Mouse (Mus musculus) left cerebral cortex, adult 2 months (tissue): Measurements from ENCODE around the gene Supt6. TPM values are rescaled to one million over a fixed set of nuclear protein-coding genes. Genes with fewer than 3 reads are reported as not detected.
"Not testable (repeated sequence)": the region's sequence is repeated elsewhere in the genome, so short reads cannot be mapped to it uniquely, and the experiment has no call there.

Experiments used
- DNase-seq, 2 experiments: peaks; one replicate each; pipeline ENCODE4 v3.0.0; 2021 to 2022; ENCODE audit warnings: low spot score in 2 of 2, mixed read lengths in 1 of 2; ENCODE audit errors: extremely low spot score in 1 of 2
- H3K27ac ChIP-seq: fragments of 200-600 bp; 2 replicates; pipeline ENCODE4 v1.8.1; 2022
- H3K4me3 ChIP-seq: fragments of 200-600 bp; 2 replicates; pipeline ENCODE4 v1.8.1; 2022
- CTCF ChIP-seq: fragments of 200-600 bp; IDR thresholded peaks from 2 replicates; pipeline ENCODE4 v1.8.1; 2022; ENCODE audit warnings: antibody characterized with exemption, mild to moderate bottlenecking, moderate library complexity
- intact Hi-C: fragments of 180-260 bp; cut with DNase I; formaldehyde crosslinking; loops from one replicate; pipeline ENCODE4 v1.15.1; 2025
- total RNA-seq, 2 experiments: library from RNA; stranded (reverse); gene quantifications; 2 replicates each; pipeline ENCODE4 v1.2.3; 2021

Supt6 gene
- total RNA-seq, 2 experiments from 2014 or later, result 100 to 107 TPM

DNA sequence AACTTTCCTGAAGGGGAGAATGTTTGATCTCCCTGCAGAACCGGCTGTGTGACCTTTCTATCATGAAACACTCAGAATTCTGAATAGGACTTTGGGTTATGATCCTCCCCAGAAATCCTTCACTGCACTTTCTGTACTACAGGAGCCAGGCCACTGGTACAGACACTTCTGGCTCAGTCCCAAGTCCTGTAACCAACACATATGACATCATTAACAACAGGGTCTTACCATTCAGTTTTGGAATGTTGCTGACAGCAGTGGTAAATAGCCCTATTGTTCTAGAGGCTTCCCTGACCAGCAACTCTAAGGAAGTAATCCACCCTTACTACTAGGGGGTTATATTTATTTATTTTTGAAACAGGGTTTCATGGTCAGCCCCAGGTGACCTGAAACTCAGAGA is 52.7 kb downstream of the Supt6 start, which contains the start of gene Proca1:
Gene Proca1 (plus strand): TSS at position 280 of the 400 bp plus-strand sequence.
- intact Hi-C loops, result no loop called here
- no peak within 1 kb of the TSS for H3K27ac ChIP-seq
- DNase-seq, result no peak
- no peak for TF ChIP-seq CTCF
- H3K4me3 ChIP-seq, result no peak within 1 kb of the TSS

DNA sequence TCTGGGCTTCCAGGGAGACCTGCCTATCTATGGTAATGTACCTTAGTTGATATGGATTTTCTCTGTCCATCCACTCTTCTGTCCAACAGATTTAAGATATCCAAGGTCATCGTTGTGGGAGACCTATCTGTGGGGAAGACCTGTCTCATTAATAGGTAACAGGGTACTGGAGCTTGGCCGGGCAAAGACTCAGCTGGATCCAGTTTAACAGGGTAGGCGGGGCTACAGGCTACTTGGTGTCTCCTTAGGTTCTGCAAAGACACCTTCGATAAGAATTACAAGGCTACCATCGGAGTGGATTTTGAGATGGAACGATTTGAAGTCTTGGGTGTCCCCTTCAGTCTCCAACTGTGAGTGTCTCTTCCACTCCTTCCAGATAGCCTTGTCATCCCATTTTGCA is 55.7 kb downstream of the Supt6 start:
- TF ChIP-seq CTCF, result no peak
- DNase-seq, result no peak
- Histone ChIP-seq H3K4me3 (peak overlapping the region; percentile 76; the same call in 1 of the 2 replicates), H3K27ac (peak overlapping the region; percentile 94; the same call in 1 of the 2 replicates)
- intact Hi-C loops, result no loop called here

DNA sequence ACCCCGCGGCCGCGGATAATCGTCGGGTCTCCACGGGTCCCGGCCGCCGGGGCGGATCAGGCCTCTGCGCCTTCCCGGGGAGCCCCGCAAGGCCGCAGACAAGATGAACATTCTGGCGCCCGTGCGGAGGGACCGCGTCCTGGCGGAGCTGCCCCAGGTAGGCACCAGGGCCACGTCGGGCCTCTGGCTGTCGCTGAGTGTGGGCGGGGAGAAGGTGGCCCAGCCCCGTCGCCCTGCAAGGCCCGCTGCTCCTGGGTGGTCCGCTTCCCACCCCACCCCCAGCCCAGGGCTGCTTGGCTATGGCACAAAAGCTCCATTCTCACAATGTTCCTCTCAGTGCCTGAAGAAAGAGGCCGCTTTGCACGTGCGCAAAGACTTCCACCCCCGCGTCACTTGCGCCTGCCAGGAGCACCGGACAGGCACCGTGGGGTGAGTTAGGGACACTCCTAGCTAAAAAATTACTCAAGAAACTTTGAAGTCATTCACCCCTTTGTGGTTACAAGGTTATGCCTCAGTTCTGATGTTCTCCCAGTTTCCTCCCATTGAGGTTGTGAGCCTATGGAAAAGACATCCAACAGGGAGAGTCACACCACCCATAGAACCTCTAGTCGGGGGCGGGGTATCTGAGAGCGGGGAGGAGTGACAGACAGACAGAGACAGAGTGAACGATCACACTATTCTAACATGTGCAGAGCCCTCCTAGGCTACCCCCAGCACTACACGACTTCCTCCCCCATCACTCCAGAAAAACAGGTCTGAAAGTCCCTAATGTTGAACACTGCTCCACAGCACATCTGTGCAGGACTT is 56.4 kb downstream of the Supt6 start:
- DNase-seq, result peak; percentile 62 to 74
- TF ChIP-seq CTCF, result no peak
- intact Hi-C loops, result no loop called here
- Histone ChIP-seq H3K4me3 (peak overlapping the region; percentile 76), H3K27ac (peak overlapping the region; percentile 94)

DNA sequence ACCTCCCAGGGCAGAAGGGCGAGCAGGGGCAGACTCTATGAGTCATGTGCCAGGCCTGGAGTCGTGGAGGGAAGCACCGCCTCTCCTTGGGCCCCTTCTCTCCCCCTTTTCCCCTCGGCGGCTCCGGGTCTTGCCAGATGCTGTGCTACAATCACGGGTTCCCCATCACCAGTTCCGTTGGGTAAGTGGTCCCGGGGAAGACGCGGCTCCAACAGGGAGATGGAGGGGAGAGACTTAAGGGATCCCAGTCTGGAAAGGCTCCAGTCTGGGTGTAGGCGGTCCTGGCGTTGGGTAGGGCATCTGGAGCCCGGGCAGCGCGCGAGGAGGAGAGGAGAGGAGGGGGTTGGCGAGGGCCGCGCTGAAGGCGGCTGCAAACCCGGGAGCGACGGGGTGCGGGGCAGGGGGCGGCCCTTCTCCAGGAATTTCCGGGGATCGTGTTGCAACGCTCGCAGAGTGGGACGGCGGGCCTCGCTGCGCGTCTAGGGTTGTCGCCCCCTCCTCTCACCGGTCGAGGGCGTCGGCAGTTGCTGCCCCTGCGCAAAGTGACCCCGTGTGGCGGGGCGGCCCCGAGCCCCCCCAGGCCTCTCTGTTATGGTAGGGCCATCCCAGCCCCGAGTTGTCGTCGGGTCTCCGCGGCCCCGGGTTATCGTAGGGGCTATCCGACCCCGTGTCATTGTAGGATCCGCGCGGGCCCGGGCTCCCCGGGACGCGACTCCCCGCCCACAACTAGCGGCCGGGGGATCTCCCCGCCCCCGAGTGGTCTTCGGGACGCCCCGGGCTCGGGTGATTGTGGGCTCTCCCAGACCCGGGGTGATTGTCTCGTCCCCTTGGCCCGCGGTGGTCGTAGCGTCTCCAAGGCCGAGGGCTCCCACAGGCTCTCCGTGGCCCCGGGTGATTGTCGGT is 57.2 kb downstream of the Supt6 start, which contains the start of gene Rab34:
Gene Rab34 (plus strand): TSS at position 100 of the 903 bp plus-strand sequence.
- peak; percentile 59 to 76 for DNase-seq
- peak within 1 kb of the TSS; percentile 76 for H3K4me3 ChIP-seq
- H3K27ac ChIP-seq, result peak within 1 kb of the TSS; percentile 94
- intact Hi-C loops, result no loop called here
- TF ChIP-seq CTCF, result no peak

DNA sequence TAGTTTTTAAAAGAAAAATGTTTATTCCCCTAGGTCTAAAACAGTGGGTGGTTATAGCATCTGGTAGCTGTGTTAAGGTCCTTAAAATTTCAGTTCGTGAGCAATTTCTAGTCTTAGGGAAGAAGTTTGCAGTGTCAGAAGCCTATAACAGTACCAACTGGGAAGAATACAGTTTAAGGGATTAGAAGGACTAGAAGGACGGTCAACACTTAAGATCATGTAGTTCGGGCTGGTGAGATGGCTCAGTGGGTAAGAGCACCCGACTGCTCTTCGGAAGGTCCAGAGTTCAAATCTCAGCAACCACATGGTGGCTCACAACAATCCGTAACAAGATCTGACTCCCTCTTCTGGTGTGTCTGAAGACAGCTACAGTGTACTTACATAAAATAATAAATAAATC is 61.1 kb downstream of the Supt6 start:
- H3K27ac ChIP-seq, intact Hi-C loops: not testable (repeated sequence)

DNA sequence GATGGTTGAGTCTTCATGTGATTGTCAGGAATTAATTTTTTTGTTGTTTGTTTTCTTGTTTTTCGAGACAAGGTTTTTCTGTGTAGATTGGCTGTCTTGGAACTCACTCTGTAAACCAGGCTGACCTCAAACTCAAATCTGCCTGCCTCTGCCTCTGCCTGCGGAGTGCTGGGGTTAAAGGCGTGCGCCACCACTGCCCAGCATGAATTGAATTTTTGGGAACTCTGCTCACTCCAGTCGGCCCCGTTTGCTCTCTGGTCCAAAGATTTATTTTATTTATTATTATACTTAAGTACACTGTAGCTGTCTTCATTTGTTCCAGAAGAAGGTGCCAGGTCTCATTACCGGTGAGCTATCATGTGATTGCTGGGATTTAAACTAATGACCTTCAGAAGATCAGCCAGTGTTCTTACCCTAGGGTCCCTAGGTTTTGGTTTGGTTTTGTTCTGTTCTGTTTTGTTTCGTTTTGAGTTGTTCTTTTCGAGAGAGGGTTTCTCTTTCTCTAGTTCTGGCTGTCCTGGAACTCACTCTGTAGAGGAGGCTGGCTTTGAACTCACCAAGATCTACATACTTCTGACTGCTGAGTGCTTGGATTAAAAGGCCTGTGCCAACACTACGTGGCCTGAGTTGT is 61.8 kb downstream of the Supt6 start:
- intact Hi-C loops, result loop anchor here (1.0 kb wide), 1 partner anchor 202 kb away; the partner anchor contains the start of gene Phf12
- no peak for TF ChIP-seq CTCF
- Histone ChIP-seq H3K27ac (peak overlapping the region; percentile 97), H3K4me3 (peak overlapping the region; percentile 60)
- DNase-seq, result no peak

More for the DNA sequence above, 61.1 kb downstream of the Supt6 start:
- DNase-seq, H3K4me3 ChIP-seq: not testable (repeated sequence)

DNA sequence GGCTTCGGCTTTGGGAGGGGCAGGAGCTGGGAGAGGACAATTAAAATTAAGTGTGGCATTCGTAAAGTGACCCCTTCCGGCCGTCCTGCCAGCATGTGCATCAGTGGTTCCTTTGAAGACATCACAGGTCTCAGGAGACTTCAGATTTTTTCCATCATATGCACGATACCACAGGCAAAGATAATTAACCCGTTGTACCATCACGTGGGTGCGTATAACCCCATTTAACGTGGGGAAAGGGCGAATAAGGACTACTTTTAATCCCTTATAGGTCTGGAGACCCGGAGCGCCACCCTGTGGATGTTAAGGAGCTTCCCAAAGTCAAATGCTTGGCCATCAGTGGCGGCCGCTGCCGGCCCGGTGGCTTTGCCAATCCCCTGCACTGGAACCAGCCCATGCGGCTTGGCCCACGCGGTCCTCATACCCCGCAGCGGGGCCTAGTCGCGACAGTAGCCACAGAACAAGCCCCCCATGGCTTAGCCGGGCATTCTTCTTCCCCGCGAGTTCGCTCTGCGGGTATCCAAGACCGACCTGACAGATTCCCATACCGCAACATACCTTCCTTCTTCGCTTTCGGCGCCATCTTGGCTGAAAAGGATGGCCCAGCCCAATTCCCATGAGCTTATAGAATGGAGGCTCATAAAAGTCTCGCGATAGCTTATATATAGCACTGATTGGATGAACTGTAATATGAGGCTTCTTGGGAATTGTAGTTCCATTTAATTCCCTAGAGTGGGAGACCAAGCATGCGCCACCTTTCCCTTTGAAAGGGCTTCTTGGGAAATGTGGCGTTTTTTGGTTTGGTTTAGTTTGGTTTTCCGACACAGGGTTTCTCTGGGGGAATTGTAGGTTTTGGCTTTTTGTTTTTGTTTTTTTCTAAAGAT is 62.6 kb downstream of the Supt6 start, which contains the start of gene Rpl23a:
Gene Rpl23a (minus strand): TSS at position 624 of the 884 bp plus-strand sequence.
- peak within 1 kb of the TSS; percentile 60 for H3K4me3 ChIP-seq
- TF ChIP-seq CTCF, result peak; percentile 42
- DNase-seq, result peak; percentile 82
- peak within 1 kb of the TSS; percentile 97 for H3K27ac ChIP-seq
- intact Hi-C loops, result loop anchor here (1.0 kb wide), 1 partner anchor 201 kb away; the partner anchor contains the start of gene Phf12

DNA sequence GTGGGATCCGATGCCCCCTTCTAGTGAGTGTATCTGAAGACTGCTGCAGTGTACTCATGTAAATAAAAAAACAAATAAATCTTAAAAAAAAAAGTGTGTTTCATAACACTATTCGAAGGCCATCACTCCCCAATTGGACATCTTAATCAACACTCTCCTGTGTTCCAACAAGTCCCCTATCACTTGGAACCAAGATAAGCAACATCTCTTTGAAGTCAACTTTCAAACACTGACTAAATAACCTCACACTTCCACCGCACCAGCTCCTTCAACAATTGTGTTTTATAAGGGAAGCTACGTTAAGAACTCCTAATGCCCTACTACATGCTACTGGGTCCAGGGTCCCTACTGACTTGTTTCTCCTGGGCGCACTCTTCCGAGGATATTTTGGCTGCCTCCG is 63.3 kb downstream of the Supt6 start:
- intact Hi-C loops, result no loop called here
- Histone ChIP-seq H3K4me3 (peak overlapping the region; percentile 60), H3K27ac (peak overlapping the region; percentile 97; the same call in 1 of the 2 replicates)
- no peak for TF ChIP-seq CTCF
- no peak for DNase-seq

DNA sequence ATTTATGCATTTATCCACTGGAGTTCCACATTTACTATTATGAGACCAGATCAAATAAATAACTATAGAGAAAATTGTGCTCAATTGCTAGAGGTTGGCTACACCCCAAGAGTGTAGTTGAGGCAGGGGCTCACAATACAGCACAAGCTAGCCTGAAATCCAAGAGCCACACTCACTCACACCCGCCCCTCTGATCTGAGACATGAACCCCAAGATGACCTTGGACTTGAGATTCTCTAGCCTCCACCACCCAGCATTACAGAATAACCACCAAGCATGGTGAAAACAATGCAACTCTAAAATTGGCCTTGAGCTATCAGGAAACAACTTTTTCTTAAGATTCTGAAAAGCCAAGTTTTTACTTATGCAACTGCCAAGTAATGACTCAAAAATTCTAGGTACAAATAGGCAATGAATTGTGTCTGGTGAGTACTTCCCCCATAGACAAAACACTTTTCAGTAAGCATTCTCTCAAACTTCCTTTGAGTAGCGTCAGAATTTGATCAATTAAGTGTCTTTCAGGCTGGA is 63.9 kb downstream of the Supt6 start:
- no peak for TF ChIP-seq CTCF
- Histone ChIP-seq H3K4me3 (peak overlapping the region; percentile 60), H3K27ac (no peak overlapping the region)
- intact Hi-C loops, result no loop called here
- DNase-seq, result no peak

DNA sequence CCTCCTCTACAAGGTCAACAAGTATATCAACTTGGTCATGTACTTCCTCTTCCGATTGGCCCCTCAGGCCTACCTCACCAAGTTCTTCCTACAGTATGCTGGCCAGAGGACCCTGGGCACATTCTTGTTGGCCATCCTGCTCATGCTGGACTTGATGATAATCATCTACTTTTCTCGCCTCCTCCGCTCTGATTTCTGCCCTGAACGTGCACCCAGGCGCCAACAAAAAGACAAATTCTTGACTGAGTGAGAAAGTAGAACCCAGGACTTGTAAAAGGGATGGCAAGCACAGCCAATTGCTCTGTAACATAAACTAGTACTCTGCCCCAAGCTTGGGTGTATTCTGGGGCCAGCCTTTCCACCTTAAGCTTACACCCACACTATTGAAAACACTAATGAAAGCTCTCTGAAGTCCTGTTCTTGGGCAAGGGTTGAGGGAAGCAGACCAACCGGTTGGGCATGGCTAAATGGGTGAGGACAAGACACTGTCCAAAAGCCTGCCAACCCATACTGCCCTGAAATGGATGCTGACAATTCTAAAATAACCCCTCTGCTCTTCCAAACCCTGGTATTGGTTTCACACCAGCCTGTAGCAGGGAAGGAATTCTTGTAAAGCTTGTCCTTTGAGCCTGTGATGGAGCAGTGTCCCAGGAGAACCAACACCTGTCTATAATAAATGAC is 65.6 kb downstream of the Supt6 start:
- intact Hi-C loops, result no loop called here
- no peak overlapping the region for H3K27ac ChIP-seq
- no peak for DNase-seq
- TF ChIP-seq CTCF, result no peak
- H3K4me3 ChIP-seq, result no peak overlapping the region
